Mouse (Mus musculus) neural tube, embryonic 10.5 days (tissue): ENCODE measurements around the gene Olfr1145.

ENCODE experiments used
- DNase-seq: peaks from one replicate; pipeline ENCODE4 v3.0.0-alpha.2; 2017; ENCODE audit warnings: low spot score; ENCODE audit errors: extremely low spot score

The Olfr1145 gene

GRCm38 (mm10) chr2:87809522-87809921, at the start of gene Olfr1145:
Olfr1145 (plus strand) TSS chr2:87809822.
- no peak for DNase-seq

GRCm38 (mm10) chr2:87776143-87776542, 33.5 kb upstream of the Olfr1145 start:
- DNase-seq: no peak

- no peak for DNase-seq
These were observed 30.4 kb upstream of the Olfr1145 start, which contains the start of gene Olfr152 for GRCm38 (mm10) chr2:87779183-87779582. Olfr152 (plus strand) TSS chr2:87779483.

GRCm38 (mm10) chr2:87800292-87800691, 9.3 kb upstream of the Olfr1145 start, which contains the start of gene Olfr1143:
Olfr1143 (plus strand) TSS chr2:87800592.
- no peak for DNase-seq

- DNase-seq: no peak
These were observed 20.6 kb downstream of the Olfr1145 start, which contains the start of gene Olfr1148 for GRCm38 (mm10) chr2:87830233-87830632. Olfr1148 (plus strand) TSS chr2:87830533.

GRCm38 (mm10) chr2:87843693-87844092, 34.1 kb downstream of the Olfr1145 start, which contains the start of gene Olfr1150-ps1:
Olfr1150-ps1 (plus strand) TSS chr2:87843993.
- no peak for DNase-seq

GRCm38 (mm10) chr2:87855562-87855961, 45.9 kb downstream of the Olfr1145 start, which contains the start of gene Olfr1151:
Olfr1151 (plus strand) TSS chr2:87855862.
- no peak for DNase-seq
